Mouse (Mus musculus): Measurements from ENCODE around the gene Exosc2. TPM values are rescaled to one million over a fixed set of nuclear protein-coding genes. Genes with fewer than 3 reads are reported as not detected.
"Not testable (repeated sequence)": the region's sequence is repeated elsewhere in the genome, so short reads cannot be mapped to it uniquely, and the experiment has no call there.

Exosc2 gene
- polyA plus RNA-seq, 1 experiment from 2014 or later, result 44.1 TPM

- DNase-seq (ENCODE audit: low read depth, low spot score); H3K27me3 ChIP-seq; ATAC-seq; in situ Hi-C loops (cut with MboI; ENCODE audit: low pct_unique_long_range_greater_than_20kb); CTCF ChIA-PET: not testable (repeated sequence)
- POLR2A ChIA-PET, result interaction anchor here (0.6 to 0.7 kb wide), 2 partner anchors 10 to 185 kb away, joined by 3 read pairs; partner anchors contain the start of gene Exosc2
- TF ChIP-seq CTCF (IDR thresholded peaks at IDR 0.05), result peak; percentile 43
These were observed 10.7 kb downstream of the Exosc2 start for GRCm38 (mm10) chr2:31681051-31681707.

- no peak for ATAC-seq
- TF ChIP-seq CTCF (IDR thresholded peaks at IDR 0.05), result no peak
- ChIA-PET CTCF (no interaction called here), POLR2A (interaction anchor here (0.7 kb wide), 1 partner anchor 184 kb away, joined by 3 read pairs; no protein-coding TSS in a partner anchor)
- peak; percentile 13 for DNase-seq (ENCODE audit: low read depth, low spot score)
- no peaks in the 10 kb centered on the region for H3K27me3 ChIP-seq
- in situ Hi-C loops (cut with MboI; ENCODE audit: low pct_unique_long_range_greater_than_20kb), result no loop called here
These were observed 11.3 kb downstream of the Exosc2 start for GRCm38 (mm10) chr2:31681731-31682235.

DNA sequence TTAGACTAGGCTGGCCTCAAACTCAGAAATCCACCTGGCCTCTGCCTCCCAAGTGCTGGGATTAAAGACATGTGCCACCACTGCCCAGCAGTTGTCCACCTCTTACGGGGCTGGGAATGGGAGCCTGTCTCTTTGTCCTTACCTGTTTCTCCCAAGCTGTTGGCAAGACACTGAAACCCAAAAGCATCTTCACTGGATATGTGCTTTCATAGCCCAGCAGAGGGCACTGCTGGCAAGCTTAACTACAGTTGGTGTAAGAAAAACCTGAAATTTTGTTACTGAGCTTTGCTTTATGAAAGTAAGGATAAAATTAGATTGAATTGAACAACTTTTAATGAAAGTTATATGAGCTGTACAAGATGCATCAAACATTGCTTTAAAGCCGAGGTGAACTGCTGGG, 13.2 kb downstream of the Exosc2 start:
- ChIA-PET POLR2A (interaction anchor here (1.1 kb wide), 1 partner anchor 20 kb away, joined by 3 read pairs; no protein-coding TSS in a partner anchor), CTCF (interaction anchor here (0.9 to 3.7 kb wide), 12 partner anchors 9 to 229 kb away, joined by 3 to 27 read pairs (median 4); no protein-coding TSS in a partner anchor)
- DNase-seq (ENCODE audit: low read depth, low spot score) (peak; percentile 10), ATAC-seq (no peak)
- in situ Hi-C loops (cut with MboI; ENCODE audit: low pct_unique_long_range_greater_than_20kb), result no loop called here
- TF ChIP-seq CTCF (IDR thresholded peaks at IDR 0.05), result peak; percentile 77
- H3K27me3 ChIP-seq, result no peaks in the 10 kb centered on the region

GRCm38 (mm10) chr2:31688074-31688925, 17.8 kb downstream of the Exosc2 start, which contains the start of gene Abl1:
Gene Abl1 (plus strand): TSS chr2:31688376.
- in situ Hi-C loops (cut with MboI; ENCODE audit: low pct_unique_long_range_greater_than_20kb), result loop anchor here (5.0 kb wide), 2 partner anchors 99 to 224 kb away; no protein-coding TSS in a partner anchor
- no peaks in the 10 kb centered on the region for H3K27me3 ChIP-seq
- no peak for TF ChIP-seq CTCF (IDR thresholded peaks at IDR 0.05)
- ChIA-PET CTCF (interaction anchor here (0.9 kb wide), 1 partner anchor 11 kb away, joined by 3 read pairs; no protein-coding TSS in a partner anchor), POLR2A (interaction anchor here (1.8 kb wide), 1 partner anchor 94 kb away, joined by 4 read pairs; no protein-coding TSS in a partner anchor)
- peak; percentile 98 for ATAC-seq
- DNase-seq (ENCODE audit: low read depth, low spot score), result peak; percentile 72

DNA sequence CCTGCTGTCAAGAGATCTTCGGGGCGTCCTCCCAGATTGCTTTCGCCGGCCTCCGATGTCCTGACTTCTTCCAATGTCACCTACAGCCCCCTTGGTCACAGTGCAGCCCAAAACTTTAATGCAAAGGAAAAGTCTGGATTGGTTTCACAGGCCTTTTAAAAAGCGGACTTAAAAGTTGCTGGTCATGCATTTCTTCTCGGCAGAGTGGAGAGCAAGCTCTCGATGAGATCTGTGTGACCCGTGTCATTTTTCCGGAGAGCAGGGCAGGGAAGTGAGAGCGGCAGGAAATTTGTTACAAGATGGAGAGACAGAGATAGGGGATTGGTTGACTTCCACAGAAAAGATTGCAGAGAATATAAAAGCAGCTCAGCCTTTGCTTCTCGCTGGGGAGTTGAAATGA, 18.5 kb downstream of the Exosc2 start:
- ATAC-seq, result no peak
- CTCF ChIA-PET, result no interaction called here
- POLR2A ChIA-PET, result interaction anchor here (1.8 kb wide), 1 partner anchor 94 kb away, joined by 4 read pairs; no protein-coding TSS in a partner anchor
- DNase-seq (ENCODE audit: low read depth, low spot score), result no peak
- in situ Hi-C loops (cut with MboI; ENCODE audit: low pct_unique_long_range_greater_than_20kb), result loop anchor here (5.0 kb wide), 2 partner anchors 98 to 223 kb away; no protein-coding TSS in a partner anchor
- TF ChIP-seq CTCF (IDR thresholded peaks at IDR 0.05), result no peak
- no peaks in the 10 kb centered on the region for H3K27me3 ChIP-seq

DNA sequence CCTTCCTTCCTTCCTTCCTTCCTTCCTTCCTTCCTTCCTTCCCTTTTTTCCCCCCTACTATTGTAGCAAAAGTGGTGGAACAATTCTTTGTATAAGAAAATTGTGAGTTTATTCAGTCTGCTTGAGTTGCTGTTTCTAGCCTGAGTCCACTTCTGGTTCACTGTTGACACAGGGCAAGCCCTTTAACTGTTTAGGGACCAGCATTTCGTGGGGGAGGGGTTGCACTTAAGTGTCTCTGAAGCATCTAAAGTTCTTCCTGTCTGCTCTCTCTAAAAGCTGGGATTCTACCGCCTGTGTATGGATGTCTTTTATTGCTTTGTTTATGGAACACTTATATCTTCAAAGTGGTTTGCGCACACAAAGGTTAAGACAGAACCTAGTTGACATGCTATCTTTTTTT, 19.5 kb downstream of the Exosc2 start:
- no peak for ATAC-seq
- CTCF ChIA-PET, result interaction anchor here (0.7 kb wide), 1 partner anchor 223 kb away, joined by 3 read pairs; no protein-coding TSS in a partner anchor
- no peak for TF ChIP-seq CTCF (IDR thresholded peaks at IDR 0.05)

DNA sequence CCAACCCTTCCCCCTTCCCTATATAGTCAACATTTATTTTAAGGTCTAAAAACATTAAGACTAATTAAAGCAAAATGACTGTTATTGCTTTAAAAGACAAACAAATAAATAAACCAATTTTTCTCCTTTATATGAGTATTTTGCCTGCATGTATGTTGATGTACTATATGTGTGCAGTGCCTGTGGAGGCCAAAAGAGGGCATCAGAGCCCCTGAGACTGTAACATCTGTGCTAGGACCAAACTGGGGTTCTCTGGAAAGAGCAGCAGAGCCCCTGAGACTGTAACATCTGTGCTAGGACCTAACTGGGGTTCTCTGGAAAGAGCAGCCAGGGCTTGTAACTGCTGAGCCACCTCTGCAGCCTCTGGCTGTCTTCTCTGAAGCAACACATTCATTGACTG, 27.7 kb downstream of the Exosc2 start:
- peak; percentile 64 for TF ChIP-seq CTCF (IDR thresholded peaks at IDR 0.05)
- CTCF ChIA-PET, result no interaction called here
- H3K27me3 ChIP-seq, result no peaks in the 10 kb centered on the region
- POLR2A ChIA-PET, result interaction anchor here (0.7 kb wide), 1 partner anchor 165 kb away, joined by 4 read pairs; no protein-coding TSS in a partner anchor
- in situ Hi-C loops (cut with MboI; ENCODE audit: low pct_unique_long_range_greater_than_20kb), result no loop called here
- no peak for ATAC-seq
- no peak for DNase-seq (ENCODE audit: low read depth, low spot score)

More for the DNA sequence above, 19.5 kb downstream of the Exosc2 start:
- no peaks in the 10 kb centered on the region for H3K27me3 ChIP-seq
- no peak for DNase-seq (ENCODE audit: low read depth, low spot score)
- POLR2A ChIA-PET, result no interaction called here
- in situ Hi-C loops (cut with MboI; ENCODE audit: low pct_unique_long_range_greater_than_20kb), result no loop called here

GRCm38 (mm10) chr2:31700545-31701446, 30.3 kb downstream of the Exosc2 start:
- in situ Hi-C loops (cut with MboI; ENCODE audit: low pct_unique_long_range_greater_than_20kb), result no loop called here
- CTCF ChIA-PET, result interaction anchor here (0.6 to 2.7 kb wide), 3 partner anchors 10 to 109 kb away, joined by 3 to 7 read pairs (median 3); no protein-coding TSS in a partner anchor
- ATAC-seq (no peak), DNase-seq (ENCODE audit: low read depth, low spot score) (no peak)
- H3K27me3 ChIP-seq, result no peaks in the 10 kb centered on the region
- TF ChIP-seq CTCF (IDR thresholded peaks at IDR 0.05), result no peak
- POLR2A ChIA-PET, result interaction anchor here (0.9 kb wide), 1 partner anchor 75 kb away, joined by 3 read pairs; no protein-coding TSS in a partner anchor

- TF ChIP-seq CTCF (IDR thresholded peaks at IDR 0.05), result no peak
- no peak for ATAC-seq
- in situ Hi-C loops (cut with MboI; ENCODE audit: low pct_unique_long_range_greater_than_20kb), result no loop called here
- ChIA-PET CTCF (no interaction called here), POLR2A (interaction anchor here (0.6 to 0.8 kb wide), 2 partner anchors 20 to 362 kb away, joined by 3 to 5 read pairs; no protein-coding TSS in a partner anchor)
- no peak for DNase-seq (ENCODE audit: low read depth, low spot score)
- no peaks in the 10 kb centered on the region for H3K27me3 ChIP-seq
These were observed 32.7 kb downstream of the Exosc2 start for GRCm38 (mm10) chr2:31703226-31703625.
